Mouse (Mus musculus): Measurements from ENCODE around the gene Hdhd5.
A peak's percentile ranks its signal among the peaks of the same experiment; 100 is the strongest.

GRCm38 (mm10) chr6:120463086-120463871, 67.8 kb downstream of the Hdhd5 start, which contains the start of gene Il17ra:
- TF ChIP-seq POLR2A (IDR thresholded peaks at IDR 0.05; ENCODE audit: borderline replicate concordance, control insufficient read depth, low read depth, low read length) (peak; percentile 94; the same call in 1 of the 2 replicates), CTCF (IDR thresholded peaks at IDR 0.05; ENCODE audit: control insufficient read depth, insufficient read depth, low read length) (no peak)
